Mouse (Mus musculus): ENCODE data around the gene Ercc8. TPM values are rescaled to one million over a fixed set of nuclear protein-coding genes. Genes with fewer than 3 reads are reported as not detected.

The Ercc8 gene
- polyA plus RNA-seq, 1 experiment from 2014 or later = 23.0 TPM

Other genes with a start within 250 kb of the Ercc8 start
- gene Smim15, start 114.3 kb upstream of the Ercc8 start, polyA plus RNA-seq (2016; fragmentation: Nextera tagmentation; extraction: Ambion mirVana) = 62.2 and 62.9 TPM in 2 replicates
- gene Ndufaf2, start 108 bp upstream of the Ercc8 start, polyA plus RNA-seq (2016; fragmentation: Nextera tagmentation; extraction: Ambion mirVana) = 83.3 and 88.9 TPM in 2 replicates
- gene Elovl7, start 55.7 kb downstream of the Ercc8 start, polyA plus RNA-seq (2016; fragmentation: Nextera tagmentation; extraction: Ambion mirVana) = 0.52 and 1.0 TPM in 2 replicates
- 18.8 and 18.9 TPM in 2 replicates for gene Depdc1b, start 157.6 kb downstream of the Ercc8 start, polyA plus RNA-seq (2016; fragmentation: Nextera tagmentation; extraction: Ambion mirVana)